Mouse (Mus musculus): ENCODE measurements around the gene Adgrg6. TPM values are rescaled to one million over a fixed set of nuclear protein-coding genes. Genes with fewer than 3 reads are reported as not detected.

Adgrg6 gene
- under 1 TPM in 1 of 3 experiments, not detected in 2; 0.19 TPM for polyA plus RNA-seq (2017; shearing (Covaris generic))

GRCm38 (mm10) chr10:14544941-14545717 is at the start of gene Adgrg6:
Adgrg6 (minus strand) TSS chr10:14545659.
- ATAC-seq, result no peak

DNA sequence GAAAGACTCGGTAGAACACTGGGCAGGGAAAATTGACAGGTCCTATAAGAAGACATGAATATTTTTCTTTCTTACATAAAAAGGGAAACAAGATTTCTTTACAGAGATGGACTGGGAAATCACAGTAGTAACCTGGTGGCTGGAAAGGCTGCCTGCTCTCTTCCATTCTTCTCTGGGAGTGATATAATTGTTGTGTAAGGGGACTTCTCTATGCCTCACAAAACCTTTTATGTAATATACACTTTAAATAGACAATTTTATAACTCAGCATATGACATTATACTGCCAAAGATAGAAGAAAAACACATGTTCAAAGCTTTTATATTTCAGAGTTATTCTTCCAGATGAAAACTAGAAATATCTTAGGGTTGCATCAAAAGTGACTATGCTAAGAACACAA is 46.8 kb upstream of the Adgrg6 start:
- ATAC-seq, result no peak

- ATAC-seq, result no peak
Measured at GRCm38 (mm10) chr10:14590816-14591215, 45.4 kb upstream of the Adgrg6 start.

DNA sequence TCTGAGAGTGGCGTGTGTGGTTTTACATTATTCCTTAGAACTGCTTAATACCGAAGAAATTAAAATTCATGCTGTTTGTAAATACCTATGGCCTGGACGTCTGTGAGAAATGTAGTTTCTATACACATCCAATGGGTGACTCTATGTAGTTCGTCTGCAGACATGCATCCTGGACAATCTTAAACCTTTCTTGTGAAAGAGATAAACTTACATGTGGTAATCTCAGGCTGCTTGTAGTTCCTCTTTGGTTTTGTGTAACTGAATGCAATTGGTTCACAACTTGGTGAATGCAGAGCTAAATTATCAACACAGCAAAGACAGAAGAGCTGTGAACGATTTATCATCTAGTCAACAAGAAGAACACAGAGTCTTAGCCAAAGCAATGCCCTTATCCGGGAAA is 44.2 kb upstream of the Adgrg6 start:
- ATAC-seq, result no peak

DNA sequence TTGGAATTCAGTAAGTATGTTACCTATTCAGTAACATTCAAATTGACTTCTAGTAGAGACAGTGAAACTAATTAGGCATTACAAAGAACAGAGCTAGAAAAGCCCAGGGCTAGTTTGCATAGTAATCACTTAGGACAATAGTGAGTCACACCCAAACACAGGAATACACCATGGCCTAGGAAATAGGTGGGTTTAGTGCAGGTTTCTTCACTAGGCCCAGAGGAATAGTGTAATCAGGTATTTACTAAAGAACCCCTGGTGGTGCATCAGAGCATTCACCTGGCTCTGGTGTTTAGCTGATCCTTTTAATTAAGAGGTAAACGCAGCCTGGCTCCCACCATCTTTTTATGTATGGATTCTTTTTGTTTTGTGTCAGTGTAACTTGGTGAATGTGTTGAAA is 38.0 kb upstream of the Adgrg6 start:
- ATAC-seq, result no peak

DNA sequence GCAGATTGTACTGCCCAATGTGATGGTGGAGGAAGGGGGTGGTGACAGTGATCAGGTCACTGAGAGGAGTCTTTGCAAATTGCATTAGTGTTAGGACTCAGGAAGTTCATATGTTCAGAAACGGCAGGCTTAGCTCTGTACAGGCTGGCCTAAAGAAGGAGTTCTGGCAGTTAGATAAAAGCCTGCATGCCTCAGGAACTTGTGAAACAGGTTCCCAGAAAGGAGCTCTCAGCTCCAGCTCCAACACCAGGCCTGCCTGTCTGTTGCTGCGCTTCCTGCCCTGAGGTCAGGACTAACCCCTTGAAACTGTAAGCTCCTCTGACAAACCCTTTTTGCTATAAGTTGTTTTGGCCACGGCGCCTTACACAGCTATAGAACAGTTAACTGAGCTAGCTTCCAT is 28.8 kb upstream of the Adgrg6 start:
- ATAC-seq, result no peak

GRCm38 (mm10) chr10:14571143-14571542 is 25.7 kb upstream of the Adgrg6 start:
- no peak for ATAC-seq

GRCm38 (mm10) chr10:14570616-14571015 is 25.2 kb upstream of the Adgrg6 start:
- ATAC-seq, result no peak

GRCm38 (mm10) chr10:14546111-14546551 is 672 bp upstream of the Adgrg6 start:
- ATAC-seq, result no peak

- no peak for ATAC-seq
Measured at GRCm38 (mm10) chr10:14544608-14544940, 885 bp downstream of the Adgrg6 start.

GRCm38 (mm10) chr10:14543511-14544067 is 1.9 kb downstream of the Adgrg6 start:
- no peak for ATAC-seq

DNA sequence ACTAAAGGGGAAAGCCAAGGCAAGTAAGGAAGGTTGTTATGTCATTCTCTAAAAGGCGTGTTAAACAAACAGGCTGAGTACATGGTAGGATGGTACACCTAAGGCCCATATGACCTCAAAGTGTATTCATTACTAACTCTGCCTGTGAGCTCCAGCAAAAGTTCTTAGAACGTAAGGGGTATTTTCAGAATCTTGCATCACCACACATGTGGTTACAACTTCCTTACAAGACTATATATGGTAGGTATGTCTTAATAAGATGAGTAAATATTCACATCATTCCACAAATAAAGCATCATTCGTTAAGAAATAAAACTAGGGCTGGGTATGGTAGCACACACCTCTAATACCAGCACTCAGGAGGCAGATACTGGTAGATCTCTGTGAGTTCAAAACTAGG is 8.4 kb downstream of the Adgrg6 start:
- ATAC-seq, result no peak

GRCm38 (mm10) chr10:14531090-14531489 is 14.4 kb downstream of the Adgrg6 start:
- no peak for ATAC-seq

DNA sequence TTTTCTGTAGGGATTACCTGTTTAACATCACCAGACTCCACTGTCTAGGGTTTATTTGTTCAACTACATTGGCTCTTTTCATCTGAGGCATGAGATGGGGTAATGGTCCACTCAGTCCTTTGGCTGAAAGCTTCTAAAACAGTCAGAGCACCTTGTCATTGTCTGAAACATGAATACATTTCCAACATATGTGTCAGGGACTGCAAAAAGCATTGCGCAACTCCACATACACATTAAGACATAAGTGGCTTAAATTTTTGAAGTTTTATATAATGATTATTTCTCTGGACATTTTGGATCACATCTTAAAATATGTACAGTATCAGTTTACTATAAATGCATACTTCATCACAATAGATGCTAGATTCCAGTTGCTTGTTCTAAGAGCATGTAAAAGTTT is 14.8 kb downstream of the Adgrg6 start:
- ATAC-seq, result no peak

DNA sequence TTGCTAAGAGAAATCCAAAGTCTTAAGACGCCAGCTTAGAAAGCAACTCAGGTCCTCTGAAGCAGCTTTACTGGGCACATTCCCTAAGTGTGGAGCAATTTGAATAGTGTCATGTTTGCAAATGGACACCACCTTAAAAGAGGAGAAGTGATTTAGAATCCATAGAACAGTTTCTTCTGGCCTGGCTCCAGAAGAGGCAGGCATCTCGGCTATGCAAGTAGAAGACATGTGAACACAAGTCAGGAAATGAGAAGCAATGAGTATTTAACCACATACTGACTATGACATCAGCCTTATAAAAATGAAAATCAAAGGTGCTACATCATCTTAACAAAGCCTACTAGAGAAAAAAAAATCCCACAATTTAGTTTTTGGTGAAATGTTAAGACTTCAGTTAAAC is 17.7 kb downstream of the Adgrg6 start:
- no peak for ATAC-seq

DNA sequence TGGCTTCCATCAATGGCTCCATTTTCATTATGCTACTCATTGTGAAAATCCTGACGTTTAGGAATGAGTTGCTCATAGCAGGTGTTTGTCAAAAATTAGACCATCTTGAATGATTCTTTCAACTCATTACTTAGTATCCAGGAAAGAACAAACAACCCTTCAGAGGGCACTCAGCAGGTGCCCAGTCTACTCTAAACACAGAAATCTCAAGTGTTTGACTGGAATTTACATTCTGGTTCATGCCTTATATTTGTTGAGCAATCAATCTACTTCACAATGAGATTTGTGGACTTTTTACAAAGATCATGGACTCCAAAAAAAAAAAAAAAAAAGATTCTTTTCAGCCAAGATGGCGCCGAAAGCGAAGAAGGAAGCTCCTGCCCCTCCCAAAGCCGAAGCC is 22.7 kb downstream of the Adgrg6 start:
- no peak for ATAC-seq

GRCm38 (mm10) chr10:14520912-14521675 is 24.4 kb downstream of the Adgrg6 start:
- ATAC-seq, result no peak

GRCm38 (mm10) chr10:14517909-14518308 is 27.6 kb downstream of the Adgrg6 start:
- no peak for ATAC-seq

DNA sequence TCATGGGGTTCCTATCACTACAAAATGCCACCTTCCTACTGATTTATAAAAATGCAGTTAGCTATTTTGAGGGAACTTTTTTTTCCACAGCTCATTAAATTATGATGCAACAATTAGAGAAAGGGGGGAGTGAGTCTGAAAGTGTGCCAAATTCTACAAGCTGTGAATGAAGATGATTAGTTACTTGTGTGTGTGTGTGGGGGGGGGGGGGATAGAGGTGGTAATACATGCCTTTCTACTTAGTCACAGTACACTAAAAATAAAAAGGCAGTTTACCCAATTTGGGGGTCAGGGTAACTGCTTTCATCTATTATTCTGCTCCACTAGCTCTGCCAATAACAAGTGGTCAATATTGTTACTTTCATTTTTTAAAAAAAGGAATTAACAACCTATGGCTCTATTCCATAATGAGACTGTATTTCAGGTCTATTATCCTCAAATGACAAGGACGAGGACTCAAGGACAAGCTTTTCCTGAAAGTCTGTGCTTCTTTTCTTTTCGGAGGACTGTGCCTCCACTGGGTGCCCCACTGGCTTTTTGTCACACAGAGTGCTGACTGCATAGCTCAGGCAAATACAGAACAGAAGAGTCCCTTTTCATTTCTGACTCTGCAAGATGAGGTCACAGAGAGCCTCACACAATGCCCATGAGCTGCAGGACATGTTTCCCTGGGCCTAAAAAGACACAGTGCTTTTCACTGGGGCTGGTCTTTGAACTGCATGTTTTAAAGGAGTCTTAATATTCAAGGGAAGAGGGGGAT is 33.4 kb downstream of the Adgrg6 start:
- no peak for ATAC-seq

DNA sequence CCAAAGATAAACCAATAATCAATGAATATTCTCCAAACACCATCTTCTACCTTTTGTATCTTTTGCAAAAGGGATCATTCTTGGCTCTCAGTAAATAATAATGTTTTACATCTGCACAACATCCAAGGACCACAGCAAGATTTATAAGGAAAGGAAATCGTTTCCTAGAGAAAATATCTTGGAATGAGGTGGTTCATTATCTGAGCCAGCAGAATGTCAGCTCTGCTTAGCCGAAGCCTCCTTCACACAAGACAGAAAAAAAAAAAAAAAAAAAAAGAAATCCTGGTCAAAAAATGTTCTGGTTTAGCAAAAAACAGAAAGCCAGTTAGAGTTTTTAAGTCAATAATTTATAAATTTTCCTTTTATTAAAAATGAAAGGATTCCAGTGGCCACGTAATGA is 34.3 kb downstream of the Adgrg6 start:
- ATAC-seq, result no peak

- ATAC-seq, result no peak
Measured at GRCm38 (mm10) chr10:14495658-14496057, 49.8 kb downstream of the Adgrg6 start.

DNA sequence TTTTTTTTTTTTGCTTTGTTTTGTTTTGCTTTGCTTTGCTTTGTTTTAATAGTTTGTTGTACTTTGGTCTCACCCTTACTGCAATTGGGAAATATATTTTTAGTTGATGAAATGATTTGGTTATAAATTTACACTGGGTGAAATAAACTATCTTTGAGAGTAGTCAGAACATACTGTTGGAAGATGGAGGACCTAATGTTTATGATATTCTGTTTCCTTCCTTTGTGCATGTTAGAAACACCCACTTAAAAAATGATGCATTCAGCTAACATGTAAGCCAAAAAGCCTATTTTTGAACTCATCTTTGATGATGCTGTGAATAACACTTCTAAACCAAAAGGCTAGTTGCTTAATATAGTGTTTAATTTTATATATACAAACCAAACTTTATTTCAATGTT is 50.3 kb downstream of the Adgrg6 start:
- no peak for ATAC-seq

DNA sequence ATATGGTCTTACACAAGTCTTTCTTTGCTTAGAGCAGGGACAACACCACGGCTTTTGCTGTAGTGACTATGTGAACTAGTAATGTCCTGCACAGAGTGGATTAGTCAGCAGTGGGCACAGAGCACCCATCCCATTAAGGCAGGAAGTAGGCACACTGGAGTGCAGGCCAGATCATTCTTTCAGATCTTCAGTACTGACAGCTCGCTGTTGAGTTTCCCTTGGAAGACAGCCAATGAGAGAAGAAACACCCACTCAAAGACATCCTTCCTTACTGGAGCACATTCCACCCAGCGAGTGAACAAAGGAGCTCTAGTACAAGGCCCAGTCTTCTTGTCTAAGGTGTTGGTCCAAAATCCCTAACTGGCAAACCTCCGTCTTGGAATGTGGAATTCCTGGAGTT is 53.6 kb downstream of the Adgrg6 start:
- ATAC-seq, result no peak
